Mouse (Mus musculus) layer of hippocampus, adult 2 months (tissue): ENCODE measurements around the gene Ntmt1. TPM values are rescaled to one million over a fixed set of nuclear protein-coding genes. Genes with fewer than 3 reads are reported as not detected.
A peak's percentile ranks its signal among the peaks of the same experiment; 100 is the strongest.

Source experiments
- DNase-seq, 2 experiments: peaks; one replicate each; pipeline ENCODE4 v3.0.0; 2022; ENCODE audit warnings: low spot score in 2 of 2
- H3K27ac ChIP-seq: fragments of 200-600 bp; 2 replicates; pipeline ENCODE4 v1.8.1; 2022
- H3K4me3 ChIP-seq: fragments of 200-600 bp; 2 replicates; pipeline ENCODE4 v1.8.1; 2022; ENCODE audit warnings: mild to moderate bottlenecking
- CTCF ChIP-seq: fragments of 200-600 bp; conservative IDR thresholded peaks from 2 replicates; pipeline ENCODE4 v1.8.1; 2022; ENCODE audit warnings: antibody characterized with exemption, mild to moderate bottlenecking, moderate library complexity
- long read RNA-seq, 2 experiments: library from polyadenylated mRNA; stranded (forward); transcript quantifications; one replicate each; pipeline ENCODE4 v2.0.0; 2021; ENCODE audit warnings: borderline mapping rate in 2 of 2
- total RNA-seq, 2 experiments: library from RNA; stranded (reverse); gene quantifications; 2 replicates each; pipeline ENCODE4 v1.2.3; 2021

The Ntmt1 gene
- total RNA-seq = 10 to 100 TPM; 33.1 to 33.5 TPM
- long read RNA-seq, experiment 1, transcript Ntmt1-201 (4 exons, 1,387 nt) = major isoform, 31 of 47 reads
- long read RNA-seq, experiment 1, partial matches to known transcripts = 2 of 47 reads
- long read RNA-seq, experiment 1, other reads (novel, unspliced or antisense) = 9 of 47 reads
- long read RNA-seq, experiment 2, transcript Ntmt1-207 (4 exons, 1,192 nt) = minor isoform, 5 of 52 reads
- long read RNA-seq, experiment 2, transcript Ntmt1-201 (4 exons, 1,387 nt) = major isoform, 41 of 52 reads
- long read RNA-seq, experiment 2, partial matches to known transcripts = 2 of 52 reads
- long read RNA-seq, experiment 2, other reads (novel, unspliced or antisense) = 3 of 52 reads

GRCm38 (mm10) chr2:30807648-30808295 lies at the start of gene Ntmt1:
Gene Ntmt1, plus strand, starts transcription at chr2:30807826.
- TF ChIP-seq CTCF = no peak
- Histone ChIP-seq H3K4me3 (peak within 1 kb of the TSS; percentile 83), H3K27ac (peak within 1 kb of the TSS; percentile 85)
- peak; percentile 99 to 100 for DNase-seq

GRCm38 (mm10) chr2:30758341-30759087 lies 49.1 kb upstream of the Ntmt1 start:
- peak; percentile 60 to 67 for DNase-seq
- Histone ChIP-seq H3K4me3 (peak overlapping the region; percentile 31), H3K27ac (peak overlapping the region; percentile 89)
- peak; percentile 66 for TF ChIP-seq CTCF

- no peak for TF ChIP-seq CTCF
- no peak for DNase-seq
- Histone ChIP-seq H3K27ac (peak overlapping the region; percentile 89), H3K4me3 (no peak overlapping the region)
These were observed 48.6 kb upstream of the Ntmt1 start for GRCm38 (mm10) chr2:30759088-30759374.

- peak overlapping the region; percentile 89 for H3K27ac ChIP-seq
- no peak for TF ChIP-seq CTCF
- H3K4me3 ChIP-seq = no peak overlapping the region
- no peak for DNase-seq
These were observed 48.2 kb upstream of the Ntmt1 start for GRCm38 (mm10) chr2:30759442-30759841.

- peak overlapping the region; percentile 89 for H3K27ac ChIP-seq
- no peak for TF ChIP-seq CTCF
- no peak overlapping the region for H3K4me3 ChIP-seq
- DNase-seq = no peak
These were observed 47.6 kb upstream of the Ntmt1 start for GRCm38 (mm10) chr2:30759858-30760547.

- no peak overlapping the region for H3K4me3 ChIP-seq
- no peak for TF ChIP-seq CTCF
- peak overlapping the region; percentile 89; the same call in 1 of the 2 replicates for H3K27ac ChIP-seq
- DNase-seq = no peak
These were observed 46.9 kb upstream of the Ntmt1 start for GRCm38 (mm10) chr2:30760706-30761105.

- H3K4me3 ChIP-seq = no peak overlapping the region
- no peak for DNase-seq
- TF ChIP-seq CTCF = no peak
- H3K27ac ChIP-seq = peak overlapping the region; percentile 57
These were observed 41.2 kb upstream of the Ntmt1 start for GRCm38 (mm10) chr2:30766446-30766845.

GRCm38 (mm10) chr2:30767626-30768240 lies 39.9 kb upstream of the Ntmt1 start:
- no peak overlapping the region for H3K4me3 ChIP-seq
- TF ChIP-seq CTCF = no peak
- peak overlapping the region; percentile 62 for H3K27ac ChIP-seq
- DNase-seq = peak; percentile 23 to 56

GRCm38 (mm10) chr2:30768529-30768928 lies 39.1 kb upstream of the Ntmt1 start:
- DNase-seq = no peak

GRCm38 (mm10) chr2:30769187-30769586 lies 38.4 kb upstream of the Ntmt1 start:
- peak; percentile 71 for TF ChIP-seq CTCF
- peak overlapping the region; percentile 71 for H3K27ac ChIP-seq
- no peak for DNase-seq
- no peak overlapping the region for H3K4me3 ChIP-seq

More at GRCm38 (mm10) chr2:30768529-30768928, 39.1 kb upstream of the Ntmt1 start:
- H3K4me3 ChIP-seq = no peak overlapping the region
- H3K27ac ChIP-seq = peak overlapping the region; percentile 62; the same call in 1 of the 2 replicates
- TF ChIP-seq CTCF = no peak

GRCm38 (mm10) chr2:30771368-30771805 lies 36.2 kb upstream of the Ntmt1 start:
- TF ChIP-seq CTCF = no peak
- DNase-seq = no peak
- Histone ChIP-seq H3K27ac (peak overlapping the region; percentile 98), H3K4me3 (peak overlapping the region; percentile 68)

- DNase-seq = peak; percentile 73 to 82
- Histone ChIP-seq H3K27ac (peak overlapping the region; percentile 98), H3K4me3 (peak overlapping the region; percentile 68)
- TF ChIP-seq CTCF = no peak
These were observed 35.7 kb upstream of the Ntmt1 start for GRCm38 (mm10) chr2:30771806-30772460.
